Mouse (Mus musculus) lung, postnatal 0 days (tissue): ENCODE measurements around the gene Fam19a3.
"Not testable (repeated sequence)": the region's sequence is repeated elsewhere in the genome, so short reads cannot be mapped to it uniquely, and the experiment has no call there.

Experiments used
- CTCF ChIP-seq: IDR thresholded peaks from 2 replicates; pipeline ENCODE4 v1.5.1; 2016; ENCODE audit warnings: antibody characterized with exemption, mild to moderate bottlenecking
- EP300 ChIP-seq: IDR thresholded peaks from 2 replicates; pipeline ENCODE4 v1.6.1; 2016; ENCODE audit warnings: antibody characterized with exemption, mild to moderate bottlenecking, control low read depth

DNA sequence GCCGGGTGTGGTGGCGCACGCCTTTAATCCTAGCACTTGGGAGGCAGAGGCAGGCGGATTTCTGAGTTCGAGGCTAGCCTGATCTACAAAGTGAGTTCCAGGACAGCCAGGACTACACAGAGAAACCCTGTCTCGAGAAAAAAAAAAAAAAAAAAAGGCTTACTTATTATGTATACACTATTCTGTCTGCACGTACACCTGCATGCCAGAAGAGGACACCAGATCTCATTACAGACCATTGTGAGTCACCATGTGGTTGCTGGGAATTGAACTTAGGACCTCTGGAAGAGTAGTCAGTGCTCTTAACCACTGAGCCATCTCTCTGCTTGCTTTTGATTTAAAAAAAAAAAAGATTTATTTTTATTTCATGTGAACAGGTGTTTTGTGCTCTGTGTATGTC, 31.6 kb upstream of the Fam19a3 start:
- TF ChIP-seq CTCF, EP300: not testable (repeated sequence)
